Mouse (Mus musculus) cerebellum, adult 9-11 months (tissue): ENCODE results near the gene Tcl1.
"Not testable (repeated sequence)": the region's sequence is repeated elsewhere in the genome, so short reads cannot be mapped to it uniquely, and the experiment has no call there.

Experiments used
- DNase-seq: peaks from one replicate; pipeline ENCODE4 v3.0.0; 2022

Gene Tcl1

DNA sequence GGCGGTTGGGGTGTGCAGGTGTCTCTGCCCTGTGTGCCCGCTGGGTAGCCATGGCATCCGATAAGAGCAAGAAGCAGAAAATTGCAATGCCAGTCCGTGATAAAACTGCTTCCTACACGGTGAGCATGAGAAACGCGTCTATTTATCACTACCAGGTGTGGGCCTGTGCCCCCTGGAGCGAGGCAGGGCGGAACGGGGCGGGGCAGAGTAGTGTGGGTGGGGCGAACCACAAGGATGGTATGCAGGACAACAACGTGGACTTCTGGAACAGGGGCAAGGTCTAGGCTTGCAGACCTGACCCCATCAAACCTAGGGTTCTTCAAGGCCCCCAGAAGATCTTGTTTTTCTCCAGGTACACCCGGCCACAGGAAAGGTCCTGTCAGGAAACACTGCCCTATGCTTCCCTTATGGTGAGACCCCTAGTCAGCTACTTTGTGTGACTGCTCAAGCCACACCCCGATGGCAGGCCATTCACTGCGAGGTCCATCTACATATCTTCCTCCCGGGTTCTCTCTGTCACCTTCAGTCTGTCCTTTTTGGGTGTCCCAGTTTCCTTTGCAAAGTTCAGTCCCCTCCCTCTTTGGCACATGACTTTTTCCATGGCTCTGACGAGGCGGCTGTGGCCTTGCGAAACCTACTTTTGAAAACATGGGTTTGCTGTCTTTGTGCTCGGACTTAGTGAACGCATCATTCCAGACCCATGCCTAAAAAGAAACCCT is at the start of gene Tcl1:
Gene Tcl1, minus strand, starts transcription at position 193 of the 719 bp plus-strand sequence.
- no peak for DNase-seq

GRCm38 (mm10) chr12:105271016-105271965 is 48.7 kb upstream of the Tcl1 start:
- no peak for DNase-seq

DNA sequence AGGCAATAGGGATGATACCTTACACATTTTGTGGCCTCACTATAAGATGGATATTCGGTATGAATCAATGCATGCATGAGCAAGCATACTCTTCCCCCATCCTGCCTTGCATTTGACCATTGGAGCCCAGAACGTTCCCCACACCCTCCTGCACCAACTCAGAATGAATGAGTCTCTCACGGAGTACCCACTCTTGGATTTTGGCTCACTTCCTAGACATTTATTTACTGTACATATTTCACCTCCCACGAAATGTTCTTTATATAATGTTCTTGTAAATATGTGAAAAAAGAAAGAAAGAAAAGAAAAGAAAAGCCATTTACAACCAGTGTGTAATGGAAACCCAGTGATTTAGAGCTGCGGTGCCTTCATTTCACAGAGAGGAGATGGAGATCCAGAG is 44.5 kb upstream of the Tcl1 start:
- no peak for DNase-seq

- DNase-seq: no peak
These were observed 43.5 kb upstream of the Tcl1 start for GRCm38 (mm10) chr12:105266096-105266495.

DNA sequence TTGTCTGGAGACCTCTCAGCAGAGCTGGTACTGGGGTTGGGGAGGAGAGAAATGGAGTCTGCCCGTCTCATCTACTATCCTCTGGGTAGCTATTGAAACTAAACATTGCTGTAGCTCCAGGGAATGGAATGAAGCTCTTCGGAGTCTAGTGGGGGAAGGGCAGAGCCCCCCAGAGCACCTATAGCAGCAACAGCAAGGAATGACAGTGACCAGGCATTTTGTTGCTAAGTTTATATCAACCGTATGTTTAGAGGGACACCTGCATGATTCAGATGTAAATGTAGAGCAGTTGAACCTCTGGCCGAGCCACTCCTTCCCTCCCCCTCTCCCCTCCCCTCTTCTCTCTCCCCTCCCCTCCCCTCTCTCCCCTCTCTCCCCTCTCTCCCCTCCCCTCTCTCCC is 36.6 kb upstream of the Tcl1 start:
- no peak for DNase-seq

- no peak for DNase-seq
These were observed 36.2 kb upstream of the Tcl1 start for GRCm38 (mm10) chr12:105258787-105259186.

GRCm38 (mm10) chr12:105253796-105254195 is 31.2 kb upstream of the Tcl1 start:
- DNase-seq: no peak

- DNase-seq: no peak
These were observed 26.2 kb upstream of the Tcl1 start for GRCm38 (mm10) chr12:105248763-105249233.

GRCm38 (mm10) chr12:105239060-105239459 is 16.5 kb upstream of the Tcl1 start:
- no peak for DNase-seq

- no peak for DNase-seq
These were observed 12.5 kb upstream of the Tcl1 start for GRCm38 (mm10) chr12:105235091-105235490.

DNA sequence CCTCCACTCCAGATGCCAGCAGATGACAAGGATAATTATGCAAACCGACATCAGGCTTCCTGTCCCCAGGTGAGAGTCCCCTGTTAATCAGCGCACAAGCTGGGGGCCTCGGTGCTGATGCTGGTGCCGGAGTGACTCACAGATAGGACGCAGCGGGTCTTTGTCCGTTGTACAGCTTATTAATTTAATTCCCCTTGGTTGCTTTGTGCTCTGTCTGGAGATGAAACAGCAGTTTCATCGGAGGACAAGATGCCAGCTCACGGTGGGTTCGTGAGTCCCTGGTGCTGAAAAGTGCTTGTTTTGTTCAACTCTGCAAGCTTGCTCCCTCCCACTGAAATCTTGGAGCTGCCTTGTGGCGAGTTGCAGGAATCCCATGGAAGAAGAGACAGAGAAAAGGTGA is 11.8 kb upstream of the Tcl1 start:
- DNase-seq: no peak

GRCm38 (mm10) chr12:105224621-105225320 is 2.2 kb upstream of the Tcl1 start:
- DNase-seq: no peak

GRCm38 (mm10) chr12:105217101-105217760 is 5.4 kb downstream of the Tcl1 start:
- DNase-seq: no peak

GRCm38 (mm10) chr12:105209231-105209630 is 13.4 kb downstream of the Tcl1 start:
- no peak for DNase-seq

DNA sequence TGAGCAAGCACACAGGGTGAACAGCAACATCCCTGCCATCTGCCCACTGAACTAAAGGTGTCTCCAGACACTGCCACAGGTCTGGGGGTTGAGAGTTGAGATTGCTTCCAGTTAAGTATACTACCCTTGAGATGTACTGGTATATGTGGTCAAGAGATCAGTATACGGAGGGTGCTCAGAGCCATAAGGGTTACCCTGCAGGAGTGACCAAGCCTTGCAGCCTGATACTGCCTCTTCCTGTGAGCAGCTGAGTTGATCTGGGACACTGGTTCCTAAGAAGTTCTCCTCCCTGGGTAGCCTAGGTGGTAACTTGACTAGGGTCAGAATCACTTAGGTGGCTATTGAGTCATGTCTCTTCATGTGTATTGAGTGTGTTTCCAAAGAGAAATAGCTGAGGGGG is 14.2 kb downstream of the Tcl1 start:
- DNase-seq: no peak

- no peak for DNase-seq
These were observed 15.5 kb downstream of the Tcl1 start for GRCm38 (mm10) chr12:105207071-105207470.

GRCm38 (mm10) chr12:105201657-105202056 is 20.9 kb downstream of the Tcl1 start, which contains the start of gene Tcl1b4:
Tcl1b4 (plus strand) TSS chr12:105201957.
- DNase-seq: not testable (repeated sequence)

DNA sequence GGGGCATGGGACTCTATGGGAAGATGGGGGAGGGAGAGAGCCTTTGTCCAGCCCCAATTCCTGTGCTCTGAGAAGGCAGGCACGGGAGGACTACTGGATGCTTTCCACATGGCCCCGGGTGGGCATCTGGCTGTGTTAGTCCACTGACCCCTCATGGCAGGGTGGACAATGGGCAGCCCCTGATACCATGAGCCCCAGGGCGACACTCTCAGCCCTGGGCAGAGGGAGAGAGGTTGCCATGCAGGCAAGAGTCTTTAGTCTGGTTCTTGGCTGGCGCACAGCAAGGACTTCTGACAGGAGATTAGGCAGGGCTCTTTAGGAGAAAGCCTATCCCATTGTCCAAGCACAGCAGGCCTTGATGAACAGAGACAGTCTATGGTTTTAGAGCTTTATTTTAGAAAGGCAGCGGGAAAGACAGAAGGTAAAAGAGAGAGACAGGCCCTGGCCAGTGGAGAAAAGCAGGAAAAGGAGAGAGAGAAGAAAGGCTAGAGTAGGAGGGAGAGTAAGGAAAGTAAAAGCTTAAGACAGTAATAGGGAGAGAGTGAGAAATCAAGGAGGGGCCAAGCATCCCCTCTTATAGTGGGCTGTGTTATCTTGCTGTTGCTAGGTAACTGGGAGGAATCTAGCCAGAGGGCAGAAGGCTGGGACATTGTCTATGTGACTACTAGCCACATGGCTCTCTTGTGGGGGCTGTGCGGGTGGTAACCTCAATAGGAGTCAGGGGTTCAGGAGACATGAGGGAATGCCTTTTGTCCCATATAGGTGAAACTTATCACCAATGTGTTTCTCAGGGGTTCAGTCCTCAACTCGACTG is 22.7 kb downstream of the Tcl1 start:
- not testable (repeated sequence) for DNase-seq

DNA sequence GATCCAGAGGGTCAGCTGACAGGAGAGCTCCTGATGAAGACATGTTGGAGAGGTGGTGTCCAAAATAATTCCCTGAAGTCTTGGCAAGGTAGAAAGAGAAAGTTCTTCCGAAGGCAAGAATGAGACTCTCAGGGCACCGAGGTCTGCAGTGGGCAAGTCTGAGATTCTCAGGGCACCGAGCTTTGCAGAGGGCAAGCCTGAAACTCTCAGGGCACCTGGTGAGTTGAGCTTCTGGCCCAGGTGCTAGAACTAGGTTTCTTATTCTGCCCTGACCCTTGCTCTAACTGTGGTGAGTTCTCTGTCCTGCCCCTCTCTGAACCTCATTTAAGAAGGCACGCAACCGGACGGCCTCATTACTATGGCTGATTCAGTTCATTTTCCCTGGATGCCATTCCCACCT is 31.9 kb downstream of the Tcl1 start, which contains the start of gene Tcl1b3:
Gene Tcl1b3, plus strand, starts transcription at position 301 of the 400 bp plus-strand sequence.
- not testable (repeated sequence) for DNase-seq

DNA sequence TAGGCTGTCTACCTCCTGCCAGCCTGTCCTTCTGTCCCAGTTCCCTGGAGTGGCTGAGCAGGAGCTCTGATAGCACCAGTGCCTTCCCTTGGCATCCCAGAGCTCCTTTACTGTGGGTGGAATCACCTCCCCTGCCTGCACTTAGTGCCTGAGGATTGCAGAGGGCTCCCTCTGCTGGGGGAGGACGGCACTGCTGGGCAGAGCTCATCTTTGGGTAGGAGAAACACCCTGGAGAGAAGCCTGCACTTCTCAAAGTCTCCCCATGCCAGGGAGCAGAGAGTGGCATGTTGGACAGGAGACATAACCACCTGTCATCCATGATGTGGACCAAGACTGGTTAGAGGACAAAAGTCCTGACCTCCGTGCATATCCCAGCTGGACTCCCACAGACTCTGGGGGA is 33.6 kb downstream of the Tcl1 start:
- not testable (repeated sequence) for DNase-seq

- DNase-seq: not testable (repeated sequence)
These were observed 41.5 kb downstream of the Tcl1 start for GRCm38 (mm10) chr12:105181040-105181644.
